Mouse (Mus musculus) adrenal gland, adult 8-10 months (tissue): Measurements from ENCODE around the gene Nans. TPM values are rescaled to one million over a fixed set of nuclear protein-coding genes. Genes with fewer than 3 reads are reported as not detected.

ENCODE experiments used
- DNase-seq: peaks from one replicate; pipeline ENCODE4 v3.0.0; 2022
- total RNA-seq, 4 experiments: library from RNA; stranded (reverse); gene quantifications; 2 replicates each; pipeline ENCODE4 v1.2.4; 2022

Gene Nans
- total RNA-seq, 4 experiments from 2014 or later: 35.0 to 43.4 (median 38.6) TPM

DNA sequence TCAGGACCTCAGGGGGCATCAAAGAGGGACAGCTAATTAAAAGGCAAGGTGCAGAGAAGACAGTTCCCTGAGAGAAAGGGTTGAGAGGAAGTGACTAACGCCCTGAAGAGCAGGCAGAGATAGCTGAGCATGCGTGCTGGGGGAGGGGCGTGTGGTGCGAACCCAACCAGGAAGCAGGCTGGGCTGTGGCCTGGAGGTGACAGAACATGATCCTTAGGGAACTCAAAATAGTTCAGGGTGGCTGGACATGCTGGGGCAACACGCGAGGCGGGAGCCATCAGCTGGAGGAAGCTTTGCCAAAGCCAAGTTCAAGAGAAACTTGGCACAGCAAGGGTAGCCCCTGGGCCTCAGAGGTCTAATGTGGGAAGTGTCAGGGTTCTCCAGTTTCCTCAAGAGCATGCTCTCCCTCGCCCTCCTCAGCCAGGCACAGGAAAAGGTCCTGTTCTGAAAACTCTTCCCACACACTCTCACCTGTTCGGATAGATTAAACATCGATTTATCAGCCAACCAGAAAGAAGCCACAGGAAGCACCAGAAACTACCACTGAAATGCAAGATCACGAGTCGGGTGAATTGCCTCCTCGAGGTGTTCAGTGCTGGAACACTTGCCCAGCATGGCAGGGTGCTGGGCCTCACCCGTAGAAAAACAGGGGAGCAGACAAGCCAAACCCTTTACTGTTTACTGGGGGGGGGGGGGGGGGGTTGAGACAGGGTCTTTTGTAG, 3.2 kb upstream of the Nans start:
- DNase-seq: peak; percentile 70

GRCm38 (mm10) chr4:46487348-46487747, 1.7 kb upstream of the Nans start:
- DNase-seq: peak; percentile 58

- DNase-seq: no peak
Observed at GRCm38 (mm10) chr4:46493071-46493470, 4.0 kb downstream of the Nans start.

DNA sequence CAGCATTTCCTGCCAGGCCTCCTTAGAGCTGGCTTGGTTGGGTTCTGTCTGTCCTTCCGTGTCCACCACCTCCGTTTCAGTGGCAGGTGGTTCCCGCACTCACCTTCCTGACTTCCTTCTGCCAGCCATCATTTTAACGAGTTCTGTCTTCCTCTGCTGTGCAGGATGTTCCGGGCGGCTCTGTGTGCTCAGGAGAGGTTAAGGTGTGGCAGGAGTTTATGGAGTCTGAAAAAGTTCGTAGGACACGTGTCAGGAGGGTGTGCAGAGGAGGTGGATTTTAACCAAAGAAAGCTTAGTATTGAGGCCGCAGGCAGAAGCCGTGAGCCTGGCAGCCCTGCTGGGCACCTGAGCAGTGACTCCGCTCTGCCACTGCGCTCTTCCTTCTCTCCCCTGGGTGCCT, 6.5 kb downstream of the Nans start:
- no peak for DNase-seq

DNA sequence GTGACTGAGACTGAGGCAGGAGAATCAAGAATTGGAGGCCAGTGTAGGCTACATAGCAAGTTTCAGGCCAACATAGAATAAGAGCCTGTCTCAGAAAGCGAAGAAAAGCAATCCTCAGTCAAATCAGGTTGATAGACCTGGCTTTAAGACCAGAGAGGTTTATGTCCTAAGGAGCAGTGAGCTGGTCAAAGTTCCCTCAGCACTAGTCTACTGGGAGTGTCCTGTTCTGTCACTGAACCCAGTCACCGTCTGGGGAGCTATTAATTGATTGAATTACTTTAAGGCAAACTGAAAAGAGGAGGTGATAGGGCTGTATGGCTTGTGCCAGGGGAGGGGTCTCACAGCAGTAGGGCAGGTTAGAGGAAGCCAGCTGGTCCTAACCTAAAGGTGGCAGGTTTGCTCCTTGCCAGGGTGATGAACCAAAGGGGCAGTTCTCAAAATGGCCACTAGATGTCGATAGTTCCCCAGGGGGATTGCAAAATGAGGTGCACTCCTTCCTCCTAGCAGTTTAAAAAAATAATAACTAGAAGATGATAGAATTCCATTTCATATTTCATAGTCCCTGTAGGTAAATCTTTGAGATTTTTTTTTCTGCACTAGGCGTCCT, 8.3 kb downstream of the Nans start:
- peak; percentile 43 for DNase-seq

DNA sequence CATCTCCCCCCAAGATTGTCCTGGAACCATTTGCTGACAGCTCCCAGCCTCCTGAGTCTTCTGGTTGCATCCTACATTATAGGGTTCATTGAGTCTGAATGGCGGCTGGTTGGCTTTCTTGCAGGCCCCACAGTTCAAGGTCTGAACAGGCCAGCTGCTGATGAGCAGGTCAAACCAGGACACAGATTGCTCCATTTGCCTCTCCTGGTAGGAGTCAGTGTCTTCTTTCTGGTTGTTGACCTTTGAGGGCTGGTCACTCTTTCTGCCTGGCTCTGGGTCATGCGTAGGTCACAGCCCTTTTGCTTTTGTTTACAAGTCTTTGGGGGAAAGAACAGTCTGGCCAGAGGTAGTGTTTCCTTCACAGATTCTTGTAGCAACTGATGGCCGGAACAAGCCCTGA, 9.5 kb downstream of the Nans start:
- no peak for DNase-seq

GRCm38 (mm10) chr4:46498976-46499375, 9.9 kb downstream of the Nans start:
- DNase-seq: no peak

- no peak for DNase-seq
Observed at GRCm38 (mm10) chr4:46502606-46503502, 13.8 kb downstream of the Nans start.

DNA sequence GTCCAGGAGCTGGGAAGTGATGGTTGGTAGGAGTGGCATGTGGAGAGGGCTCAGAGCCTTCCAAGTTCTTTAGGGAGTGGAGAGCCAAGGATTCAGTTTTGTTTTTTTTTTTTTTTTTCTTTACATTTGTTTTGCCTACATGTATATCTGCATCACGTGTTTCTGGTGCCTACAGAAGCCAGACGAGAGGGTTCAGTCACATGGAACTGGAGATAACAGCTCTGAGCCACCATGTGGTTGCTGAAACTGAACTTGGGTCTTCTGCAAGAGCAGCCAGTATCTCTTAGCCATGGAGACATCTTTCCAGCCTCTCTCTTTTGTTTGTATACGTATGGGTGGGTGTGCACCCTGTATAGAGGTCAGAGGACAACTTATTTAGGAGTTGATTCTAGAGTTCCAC, 14.8 kb downstream of the Nans start:
- DNase-seq: no peak

- DNase-seq: no peak
Observed at GRCm38 (mm10) chr4:46505361-46506057, 16.5 kb downstream of the Nans start.

DNA sequence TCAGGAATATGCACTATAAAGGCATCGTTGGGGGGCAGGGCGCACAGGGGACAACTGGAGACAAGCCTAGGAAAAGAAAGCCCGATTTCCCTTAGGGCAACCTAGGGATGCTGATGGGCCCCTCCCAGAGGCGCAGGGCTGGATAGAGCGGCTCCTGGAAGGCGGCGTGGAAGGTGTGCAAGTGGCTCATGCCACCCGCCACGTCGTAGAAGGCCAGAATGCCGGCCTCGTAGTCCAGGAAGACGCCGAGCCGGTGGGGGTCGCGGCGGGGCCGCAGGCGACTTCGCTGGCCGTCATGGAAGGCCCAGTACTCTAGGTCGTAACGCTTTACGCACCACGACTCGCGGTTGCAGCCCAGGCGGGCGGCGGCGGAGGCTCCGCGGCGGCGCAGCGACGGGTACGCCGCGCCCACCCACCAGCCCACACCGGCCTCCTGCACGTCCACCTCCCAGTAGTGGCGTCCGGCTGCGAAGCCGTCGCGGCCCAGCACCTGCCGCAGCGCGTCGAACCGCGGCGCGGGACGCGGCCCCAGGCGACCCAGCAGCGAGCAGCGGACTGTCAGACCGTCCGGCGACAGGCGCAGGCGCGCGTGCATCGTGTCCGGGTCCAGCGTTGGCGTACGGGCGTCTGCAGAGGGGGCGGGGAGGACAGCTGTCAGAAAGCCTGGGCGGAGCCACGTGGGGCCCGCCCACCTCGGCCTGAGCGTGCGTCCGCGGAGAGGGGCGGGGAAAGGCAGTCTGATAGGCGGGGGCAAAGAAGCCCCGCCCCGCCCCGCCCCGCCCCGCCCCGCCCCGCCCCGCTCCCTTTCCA, 18.0 kb downstream of the Nans start:
- peak; percentile 94 for DNase-seq

DNA sequence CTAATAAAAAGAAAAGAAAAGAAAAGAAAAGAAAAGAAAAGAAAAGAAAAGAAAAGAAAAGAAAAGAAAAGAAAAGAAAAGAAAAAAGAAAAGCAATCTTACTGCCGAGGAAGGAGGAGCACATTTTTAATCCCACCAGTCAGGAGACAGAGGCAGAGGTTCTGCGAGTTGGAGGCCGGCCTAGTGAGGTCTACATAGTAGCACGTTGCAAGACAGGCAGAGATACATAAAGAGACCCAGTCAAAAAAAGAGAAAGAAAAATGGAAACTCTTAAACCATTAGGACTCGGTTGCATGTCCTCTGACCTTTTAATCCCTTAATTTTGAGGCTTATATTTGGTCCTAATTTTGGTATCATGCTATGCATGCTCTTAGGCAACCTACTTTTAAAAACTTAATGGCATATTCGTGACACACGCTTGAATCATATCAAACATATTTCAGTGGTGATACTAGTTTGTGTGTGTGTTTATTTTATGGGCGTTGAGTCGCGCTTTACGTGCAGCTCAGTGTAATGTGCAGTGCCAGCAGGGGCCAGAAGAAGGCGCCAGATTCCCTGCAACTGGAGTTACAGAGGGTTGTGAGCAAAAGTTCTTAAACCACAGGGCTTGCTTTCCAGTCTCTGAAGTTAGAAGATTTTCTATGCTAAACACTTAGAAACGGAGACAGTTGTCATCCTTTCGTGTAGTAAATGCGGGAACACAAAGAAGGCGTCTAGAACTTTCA, 18.9 kb downstream of the Nans start:
- DNase-seq: peak; percentile 70

- no peak for DNase-seq
Observed at GRCm38 (mm10) chr4:46520491-46520890, 31.4 kb downstream of the Nans start.

- no peak for DNase-seq
Observed at GRCm38 (mm10) chr4:46521457-46521856, 32.4 kb downstream of the Nans start.

DNA sequence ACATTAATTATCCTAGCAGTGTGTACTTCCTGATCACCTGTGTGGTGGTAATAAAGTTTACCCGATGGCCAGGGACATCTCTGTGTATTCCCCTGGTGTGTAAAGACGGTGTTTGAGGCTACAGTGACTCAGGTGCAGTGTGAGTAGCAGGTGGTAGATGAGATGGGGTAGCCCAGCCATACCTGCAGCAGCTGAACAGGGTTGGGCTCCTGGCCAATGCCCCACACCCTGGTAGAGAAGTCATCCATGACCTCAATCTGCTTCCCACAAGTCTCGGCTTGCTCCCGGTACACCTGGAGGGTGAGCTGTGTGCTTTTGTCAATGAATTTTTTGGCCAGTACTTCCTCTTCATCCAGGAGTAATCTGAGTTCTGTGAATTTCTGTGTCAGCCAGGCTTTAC, 34.3 kb downstream of the Nans start:
- no peak for DNase-seq

DNA sequence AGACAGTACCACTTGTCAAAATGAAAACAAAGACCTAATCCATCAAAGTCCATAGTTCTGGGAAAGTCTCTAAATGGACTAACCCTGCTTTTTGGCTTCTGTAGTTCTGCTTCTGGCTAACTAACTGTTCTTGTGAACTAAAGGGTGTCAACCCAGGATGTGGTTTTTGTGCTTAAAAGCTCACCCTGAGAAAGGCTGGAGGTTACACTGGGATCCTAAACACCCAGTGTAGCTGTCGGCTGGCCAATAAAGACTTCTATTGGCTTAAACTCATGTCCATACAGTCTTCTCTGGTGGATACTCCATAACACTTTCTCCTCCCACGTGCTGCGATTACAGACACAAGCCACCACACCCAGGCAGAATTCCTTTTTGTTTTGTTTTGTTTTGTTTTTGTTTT, 37.2 kb downstream of the Nans start:
- no peak for DNase-seq

DNA sequence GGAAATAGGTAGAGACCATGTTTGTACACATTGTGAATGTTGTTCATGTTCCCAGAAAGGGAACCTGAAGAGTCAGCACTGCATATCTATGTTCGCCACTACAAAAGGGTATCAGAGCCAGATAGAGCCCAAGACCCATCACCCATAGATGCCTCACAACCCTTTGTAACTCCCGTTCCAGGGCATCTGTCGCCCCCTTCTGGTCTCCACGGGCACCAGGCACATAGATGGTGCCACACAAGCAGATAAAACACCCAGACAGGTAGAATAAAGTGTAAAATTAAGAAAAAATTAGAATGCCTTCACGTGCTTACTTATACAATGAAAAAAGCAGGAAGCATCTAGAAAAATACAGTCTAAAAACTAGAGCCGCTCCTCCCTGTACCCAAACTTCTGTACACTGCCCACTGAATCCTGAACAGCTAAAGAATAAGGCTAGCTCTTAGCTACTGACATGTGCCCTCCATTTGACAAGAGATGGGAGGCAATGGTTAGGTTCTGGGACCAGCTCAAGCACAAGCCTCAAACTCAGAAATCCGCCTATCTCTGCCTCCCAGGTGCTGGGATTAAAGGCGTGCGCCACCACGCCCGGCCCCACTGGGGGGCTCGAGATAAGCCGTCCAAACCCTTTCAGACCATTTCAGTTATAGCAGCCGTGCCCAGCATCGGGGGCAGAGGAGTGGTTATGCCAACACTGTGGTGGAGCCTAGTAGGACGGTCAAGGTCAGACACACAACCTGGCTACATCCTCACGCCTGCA, 37.9 kb downstream of the Nans start:
- DNase-seq: no peak

- DNase-seq: no peak
Observed at GRCm38 (mm10) chr4:46527558-46527926, 38.5 kb downstream of the Nans start.

GRCm38 (mm10) chr4:46529722-46530121, 40.7 kb downstream of the Nans start:
- DNase-seq: no peak

- DNase-seq: no peak
Observed at GRCm38 (mm10) chr4:46532511-46532910, 43.5 kb downstream of the Nans start.
